Mouse (Mus musculus): ENCODE results near the gene Rgs6. TPM values are rescaled to one million over a fixed set of nuclear protein-coding genes. Genes with fewer than 3 reads are reported as not detected.

Gene Rgs6
- total and polyA plus RNA-seq, 3 experiments = not detected

- TF ChIP-seq PAX5 (IDR thresholded peaks at IDR 0.05; ENCODE audit: low read length) (no peak), TCF12 (IDR thresholded peaks at IDR 0.05; ENCODE audit: low read depth, low read length) (no peak), HCFC1 (IDR thresholded peaks at IDR 0.05; ENCODE audit: low read depth, low read length) (no peak), UBTF (IDR thresholded peaks at IDR 0.05; ENCODE audit: low read depth, low read length) (no peak), TBP (conservative IDR thresholded peaks at IDR 0.05; ENCODE audit: low read depth, low read length) (no peak), NELFE (IDR thresholded peaks at IDR 0.05; ENCODE audit: low read depth, low read length) (no peak), ZC3H11A (IDR thresholded peaks at IDR 0.05; ENCODE audit: low read depth, low read length) (no peak)
- Histone ChIP-seq H3K4me3 (replicated peaks in 1 of 3; ENCODE audit: low read depth in 2 of 3, low read length in 2 of 3, poor library complexity in 1 of 3) (no peak overlapping the region), H3K4me2 (ENCODE audit: insufficient read depth, low read depth, poor library complexity, severe bottlenecking) (no peak overlapping the region), H3K27me3 (replicated peaks) (no peaks in the 10 kb centered on the region), H3K4me1 (ENCODE audit: control insufficient read depth in 1 of 2, insufficient read depth in 2 of 2) (no peaks in the 10 kb centered on the region), H3K9ac (ENCODE audit: insufficient read depth, low read depth) (no peak overlapping the region), H3K27ac (ENCODE audit: insufficient read depth, low read depth) (no peak overlapping the region), H3K36me3 (replicated peaks in 1 of 2; ENCODE audit: control insufficient read depth in 1 of 2, insufficient read depth in 1 of 2, low read length in 1 of 2) (no peaks in the 10 kb centered on the region), H3K79me2 (replicated peaks; ENCODE audit: control insufficient read depth, extremely low read depth, insufficient read depth, poor library complexity, severe bottlenecking) (no peaks in the 10 kb centered on the region), H3K9me3 (replicated peaks; ENCODE audit: low read length) (no peaks in the 10 kb centered on the region)
- in situ Hi-C loops (cut with MboI; ENCODE audit: low pct_ligation_motif_present, low pct_unique_long_range_greater_than_20kb, low sequenced_read_pairs) = no loop called here
- DNase-seq (ENCODE audit: extremely low read depth) = no peak
- dilution Hi-C loops (cut with MboI; ENCODE audit: extremely low pct_ligation_motif_present, extremely low pct_unique_long_range_greater_than_20kb, low sequenced_read_pairs) = no loop called here
Observed at GRCm38 (mm10) chr12:83083427-83083826, 495.3 kb downstream of the Rgs6 start.

DNA sequence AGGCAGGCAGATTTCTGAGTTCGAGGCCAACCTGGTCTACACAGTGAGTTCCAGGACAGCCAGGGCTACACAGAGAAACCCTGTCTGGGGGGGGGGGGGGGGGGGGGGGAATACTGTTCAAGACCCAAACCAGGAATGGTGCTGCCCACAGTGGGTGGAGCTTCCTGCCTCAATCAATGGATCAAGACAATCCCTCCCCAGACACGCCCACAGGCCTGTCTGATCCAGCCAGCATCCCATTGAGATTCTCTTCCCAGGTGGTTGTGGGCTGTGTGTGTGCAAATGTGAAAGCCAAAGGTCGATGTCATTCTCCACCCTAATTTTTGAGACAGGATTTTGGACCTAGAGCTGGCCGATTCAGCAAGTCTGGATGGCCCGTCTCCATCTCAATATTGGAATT lies 496.5 kb downstream of the Rgs6 start:
- dilution Hi-C loops (cut with MboI; ENCODE audit: extremely low pct_ligation_motif_present, extremely low pct_unique_long_range_greater_than_20kb, low sequenced_read_pairs) = no loop called here
- in situ Hi-C loops (cut with MboI; ENCODE audit: low pct_ligation_motif_present, low pct_unique_long_range_greater_than_20kb, low sequenced_read_pairs) = no loop called here
- no peak for TF ChIP-seq IRF4 (IDR thresholded peaks at IDR 0.05; ENCODE audit: low read depth, low read length)
- TF ChIP-seq BHLHE40 (IDR thresholded peaks at IDR 0.05; ENCODE audit: low read depth, low read length) = no peak
- TF ChIP-seq MEF2A (IDR thresholded peaks at IDR 0.05; ENCODE audit: borderline replicate concordance, low read depth, low read length) = no peak
- H3K4me3 ChIP-seq (replicated peaks in 1 of 3; ENCODE audit: low read depth in 2 of 3, low read length in 2 of 3, poor library complexity in 1 of 3) = no peak overlapping the region
- H3K9me3 ChIP-seq (replicated peaks; ENCODE audit: low read length) = no peaks in the 10 kb centered on the region
- H3K9ac ChIP-seq (ENCODE audit: insufficient read depth, low read depth) = no peak overlapping the region
- no peaks in the 10 kb centered on the region for H3K36me3 ChIP-seq (replicated peaks in 1 of 2; ENCODE audit: control insufficient read depth in 1 of 2, insufficient read depth in 1 of 2, low read length in 1 of 2)
- no peaks in the 10 kb centered on the region for H3K27me3 ChIP-seq (replicated peaks)
- H3K79me2 ChIP-seq (replicated peaks; ENCODE audit: control insufficient read depth, extremely low read depth, insufficient read depth, poor library complexity, severe bottlenecking) = no peaks in the 10 kb centered on the region
- no peak overlapping the region for H3K4me2 ChIP-seq (ENCODE audit: insufficient read depth, low read depth, poor library complexity, severe bottlenecking)
- no peaks in the 10 kb centered on the region for H3K4me1 ChIP-seq (ENCODE audit: control insufficient read depth in 1 of 2, insufficient read depth in 2 of 2)
- no peak overlapping the region for H3K27ac ChIP-seq (ENCODE audit: insufficient read depth, low read depth)
- no peak for DNase-seq (ENCODE audit: extremely low read depth)

- dilution Hi-C loops (cut with MboI; ENCODE audit: extremely low pct_ligation_motif_present, extremely low pct_unique_long_range_greater_than_20kb, low sequenced_read_pairs) = no loop called here
- no peak for TF ChIP-seq SMC3 (IDR thresholded peaks at IDR 0.05; ENCODE audit: low read depth, low read length)
- no peak for TF ChIP-seq SIN3A (IDR thresholded peaks at IDR 0.05; ENCODE audit: low read length)
- no peak for TF ChIP-seq ETS1 (conservative IDR thresholded peaks at IDR 0.05; ENCODE audit: low read depth, low read length)
- TF ChIP-seq RCOR1 (conservative IDR thresholded peaks at IDR 0.05; ENCODE audit: low read depth, low read length) = no peak
- no peak for TF ChIP-seq UBTF (IDR thresholded peaks at IDR 0.05; ENCODE audit: low read depth, low read length)
- TF ChIP-seq MYC (IDR thresholded peaks at IDR 0.05; ENCODE audit: low read depth, low read length) = no peak
- TF ChIP-seq MXI1 (IDR thresholded peaks at IDR 0.05; ENCODE audit: low read depth, low read length) = no peak
- TF ChIP-seq ZC3H11A (IDR thresholded peaks at IDR 0.05; ENCODE audit: low read depth, low read length) = no peak
- TF ChIP-seq NRF1 (IDR thresholded peaks at IDR 0.05; ENCODE audit: low read depth, low read length) = no peak
- TF ChIP-seq USF1 (IDR thresholded peaks at IDR 0.05; ENCODE audit: low read depth, low read length) = no peak
- TF ChIP-seq CHD2 (IDR thresholded peaks at IDR 0.05; ENCODE audit: low read length) = no peak
- no peak for TF ChIP-seq EP300 (IDR thresholded peaks at IDR 0.05; ENCODE audit: low read length)
- H3K4me3 ChIP-seq (replicated peaks in 1 of 3; ENCODE audit: low read depth in 2 of 3, low read length in 2 of 3, poor library complexity in 1 of 3) = no peak overlapping the region
- H3K27me3 ChIP-seq (replicated peaks) = no peaks in the 10 kb centered on the region
- no peak overlapping the region for H3K9ac ChIP-seq (ENCODE audit: insufficient read depth, low read depth)
- DNase-seq (ENCODE audit: extremely low read depth) = no peak
- H3K27ac ChIP-seq (ENCODE audit: insufficient read depth, low read depth) = no peak overlapping the region
- no peaks in the 10 kb centered on the region for H3K4me1 ChIP-seq (ENCODE audit: control insufficient read depth in 1 of 2, insufficient read depth in 2 of 2)
- no peaks in the 10 kb centered on the region for H3K79me2 ChIP-seq (replicated peaks; ENCODE audit: control insufficient read depth, extremely low read depth, insufficient read depth, poor library complexity, severe bottlenecking)
- no peaks in the 10 kb centered on the region for H3K9me3 ChIP-seq (replicated peaks; ENCODE audit: low read length)
- no peak overlapping the region for H3K4me2 ChIP-seq (ENCODE audit: insufficient read depth, low read depth, poor library complexity, severe bottlenecking)
- H3K36me3 ChIP-seq (replicated peaks in 1 of 2; ENCODE audit: control insufficient read depth in 1 of 2, insufficient read depth in 1 of 2, low read length in 1 of 2) = no peaks in the 10 kb centered on the region
- in situ Hi-C loops (cut with MboI; ENCODE audit: low pct_ligation_motif_present, low pct_unique_long_range_greater_than_20kb, low sequenced_read_pairs) = no loop called here
Observed at GRCm38 (mm10) chr12:83087010-83087409, 498.9 kb downstream of the Rgs6 start.
